Mouse (Mus musculus) kidney, postnatal 0 days (tissue): ENCODE results near the gene Elp1. TPM values are rescaled to one million over a fixed set of nuclear protein-coding genes. Genes with fewer than 3 reads are reported as not detected.

Experiments used
- ATAC-seq: fragments of 200-750 bp; cut with Nextera tagmentation; replicated peaks from 2 replicates; pipeline ENCODE4 v1.8.0; 2017; ENCODE audit warnings: low read depth, moderate number of reproducible peaks, moderate TSS enrichment, moderate library complexity; ENCODE audit not compliant: low FRiP score
- DNase-seq: peaks from one replicate; pipeline ENCODE4 v3.0.0-alpha.2; 2016; ENCODE audit warnings: low spot score
- H3K27ac ChIP-seq: fragments of 300-500 bp; sonication (generic); 2 replicates; pipeline ENCODE4 v1.5.1; 2014; ENCODE audit warnings: mild to moderate bottlenecking
- H3K27me3 ChIP-seq: fragments of 300-500 bp; sonication (generic); 2 replicates; pipeline ENCODE4 v1.6.1; 2014; ENCODE audit warnings: low read length, mixed read lengths; ENCODE audit not compliant: insufficient read depth
- H3K36me3 ChIP-seq: fragments of 300-500 bp; sonication (generic); 2 replicates; pipeline ENCODE4 v1.6.1; 2014; ENCODE audit warnings: low read length, mixed read lengths; ENCODE audit not compliant: insufficient read depth
- H3K4me1 ChIP-seq: fragments of 300-500 bp; sonication (generic); replicated peaks from 2 replicates; pipeline ENCODE4 v1.6.1; 2014; ENCODE audit warnings: antibody characterized with exemption, low read length, mixed read lengths; ENCODE audit not compliant: insufficient read depth
- H3K4me2 ChIP-seq: fragments of 300-500 bp; sonication (generic); 2 replicates; pipeline ENCODE4 v1.6.1; 2014; ENCODE audit warnings: mild to moderate bottlenecking, low read length, moderate library complexity, mixed read lengths
- H3K4me3 ChIP-seq: fragments of 300-500 bp; sonication (generic); replicated peaks from 2 replicates; pipeline ENCODE4 v1.5.1; 2014; ENCODE audit warnings: low read depth, low read length
- H3K9ac ChIP-seq: fragments of 300-500 bp; sonication (generic); 2 replicates; pipeline ENCODE4 v1.6.1; 2014; ENCODE audit warnings: low read depth, low read length
- H3K9me3 ChIP-seq: fragments of 300-500 bp; sonication (generic); replicated peaks from 2 replicates; pipeline ENCODE4 v1.6.1; 2016; ENCODE audit warnings: low read length, inconsistent platforms, mixed read lengths
- CTCF ChIP-seq: IDR thresholded peaks from 2 replicates; pipeline ENCODE4 v1.5.1; 2016; ENCODE audit warnings: antibody characterized with exemption, low read depth, mild to moderate bottlenecking, moderate library complexity
- WGBS: fragments of 180-500 bp; shearing (Covaris S2); extraction: QIAGEN DNeasy Blood & Tissue Kit; methylation state at CpG from one replicate; pipeline ENCODE4 v1.1.7; 2014; 5-methylcytosine and 5-hydroxymethylcytosine counted together
- polyA plus RNA-seq: library from polyadenylated mRNA; unstranded; fragments of >200 nt; fragmentation: Nextera tagmentation; extraction: Ambion mirVana; gene quantifications from 2 replicates; pipeline ENCODE4 v1.2.1, GENCODE M21; 2015

Gene Elp1
- 24.9 and 25.8 TPM in 2 replicates for polyA plus RNA-seq

- Histone ChIP-seq H3K4me3 (peak within 1 kb of the TSS; percentile 75), H3K4me2 (peak within 1 kb of the TSS; percentile 80), H3K36me3 (peaks cover 21% of the 10 kb centered on the region), H3K4me1 (peaks cover 16% of the 10 kb centered on the region), H3K27me3 (no peaks in the 10 kb centered on the region), H3K27ac (peak within 1 kb of the TSS; percentile 42), H3K9ac (peak within 1 kb of the TSS; percentile 73), H3K9me3 (no peaks in the 10 kb centered on the region)
- ATAC-seq (peak; percentile 96), DNase-seq (peak; percentile 85)
- TF ChIP-seq CTCF = no peak
- 0% methylated on average over 72 of the region's 72 CpGs for WGBS
These were observed at the start of gene Elp1, which contains the start of gene Fam206a for GRCm38 (mm10) chr4:56801907-56802668. Gene Elp1 (minus strand): TSS chr4:56802331. Gene Fam206a (plus strand): TSS chr4:56802345.

DNA sequence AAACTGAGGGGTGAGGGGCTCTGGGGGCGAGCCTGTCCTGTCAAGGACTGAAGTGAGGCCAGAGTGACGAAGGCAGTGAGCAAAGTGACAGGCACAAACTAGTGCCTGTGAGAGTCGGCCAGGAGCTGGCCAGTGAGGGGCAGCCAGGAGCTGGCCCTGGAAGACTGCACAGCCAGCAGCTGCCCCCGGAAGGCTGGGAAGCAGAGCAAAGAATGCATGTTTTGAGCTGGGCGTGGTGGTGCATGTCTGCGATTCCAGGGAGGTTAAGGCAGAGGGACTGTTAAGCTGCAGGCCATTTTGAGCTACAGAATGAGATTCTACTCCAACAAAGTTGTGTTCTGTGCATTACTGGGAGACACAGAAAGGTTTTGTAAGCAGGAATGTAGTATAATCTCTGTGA, 48.6 kb upstream of the Elp1 start:
- H3K4me2 ChIP-seq = no peak overlapping the region
- H3K36me3 ChIP-seq = no peaks in the 10 kb centered on the region
- no peaks in the 10 kb centered on the region for H3K27me3 ChIP-seq
- no peaks in the 10 kb centered on the region for H3K9me3 ChIP-seq
- no peak; the same call in 1 of the 2 replicates for ATAC-seq
- 15% methylated on average over 6 of the region's 6 CpGs for WGBS
- H3K9ac ChIP-seq = no peak overlapping the region
- H3K4me3 ChIP-seq = no peak overlapping the region
- H3K27ac ChIP-seq = no peak overlapping the region
- H3K4me1 ChIP-seq = 0 out of 2 replicates have a peak, but pooled peaks cover 4% of the 10 kb centered on the region
- TF ChIP-seq CTCF = peak; percentile 40; the same call in 1 of the 2 replicates
- peak; percentile 57 for DNase-seq

DNA sequence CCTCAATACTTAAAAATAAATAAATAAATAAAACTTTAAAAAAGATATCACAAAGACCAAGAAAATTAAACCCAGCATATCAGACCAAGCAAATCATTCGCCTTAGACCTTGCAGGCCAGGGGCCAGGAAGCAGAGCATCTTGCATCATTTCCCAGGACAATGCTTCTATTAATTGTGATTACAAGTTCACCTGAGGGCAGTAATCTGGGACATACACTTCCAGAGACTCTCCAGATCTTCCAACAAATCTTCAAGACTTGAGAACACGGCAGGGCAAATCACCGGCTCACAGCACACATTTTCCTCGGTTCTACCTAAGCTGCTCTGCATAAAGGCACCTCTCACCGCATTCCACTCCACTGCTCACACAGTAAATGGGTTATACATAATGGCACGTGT, 45.9 kb upstream of the Elp1 start:
- Histone ChIP-seq H3K4me2 (no peak overlapping the region), H3K4me3 (no peak overlapping the region), H3K9me3 (no peaks in the 10 kb centered on the region), H3K4me1 (0 out of 2 replicates have a peak, but pooled peaks cover 4% of the 10 kb centered on the region), H3K9ac (no peak overlapping the region), H3K27me3 (no peaks in the 10 kb centered on the region), H3K27ac (no peak overlapping the region), H3K36me3 (no peaks in the 10 kb centered on the region)
- WGBS = 75% methylated on average over 6 of the region's 6 CpGs
- ATAC-seq (no peak), DNase-seq (no peak)
- TF ChIP-seq CTCF = no peak

DNA sequence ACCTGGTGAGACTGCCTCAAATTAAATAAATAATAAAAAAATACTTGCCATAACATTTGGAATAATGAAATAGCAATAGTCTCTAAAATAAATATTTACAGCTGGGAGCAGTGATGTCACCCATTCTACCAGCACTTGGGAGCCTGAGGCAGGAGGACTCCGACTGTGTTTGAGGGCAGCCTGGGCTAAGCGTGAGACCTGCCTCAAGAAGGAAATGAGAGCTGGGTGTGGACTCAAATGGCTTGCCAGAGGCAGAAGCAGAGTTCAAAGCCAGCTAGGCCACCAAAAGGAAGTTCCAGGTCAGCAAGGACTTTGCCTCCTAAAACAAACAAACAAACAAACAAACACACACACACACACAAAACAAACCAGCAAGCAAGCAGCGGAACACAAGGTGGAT, 45.3 kb upstream of the Elp1 start:
- H3K36me3 ChIP-seq = no peaks in the 10 kb centered on the region
- no peak for ATAC-seq
- 0 out of 2 replicates have a peak, but pooled peaks cover 4% of the 10 kb centered on the region for H3K4me1 ChIP-seq
- no peak overlapping the region for H3K27ac ChIP-seq
- H3K9ac ChIP-seq = no peak overlapping the region
- no peak for TF ChIP-seq CTCF
- no peak overlapping the region for H3K4me2 ChIP-seq
- H3K4me3 ChIP-seq = no peak overlapping the region
- WGBS = 85% methylated on average over 3 of the region's 3 CpGs
- H3K27me3 ChIP-seq = no peaks in the 10 kb centered on the region
- DNase-seq = no peak
- H3K9me3 ChIP-seq = no peaks in the 10 kb centered on the region

DNA sequence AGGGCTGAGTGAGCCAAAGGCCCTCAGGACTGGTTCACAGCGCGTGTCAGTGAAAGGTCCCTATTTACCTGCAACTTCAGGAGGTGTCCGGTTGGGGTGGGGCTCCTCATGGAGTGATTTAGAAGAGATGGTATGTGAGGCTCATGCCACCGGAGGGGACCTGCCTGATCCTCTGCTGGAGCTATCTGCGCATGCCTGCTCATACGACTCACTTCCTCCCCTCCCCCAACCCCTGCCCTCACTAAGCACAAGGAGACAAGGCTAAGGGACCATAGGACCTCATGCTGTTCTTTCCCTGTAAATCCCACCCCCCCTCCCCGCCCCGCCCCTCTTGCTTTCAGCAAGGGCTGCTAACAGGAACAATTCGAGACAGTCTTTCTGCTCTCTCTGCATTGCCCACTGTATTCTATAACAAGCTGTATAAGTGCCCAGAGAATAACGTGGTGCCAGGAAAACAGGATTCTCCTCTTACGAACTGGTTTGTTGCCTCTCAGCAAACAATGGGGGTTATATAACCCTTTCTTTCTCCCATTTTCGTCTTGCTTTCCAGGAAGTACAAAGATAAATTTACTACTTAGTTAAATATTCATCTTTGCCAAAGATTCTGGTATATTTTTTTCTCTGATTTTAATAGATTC, 43.9 kb upstream of the Elp1 start:
- DNase-seq (no peak), ATAC-seq (no peak)
- H3K4me1 ChIP-seq = 0 out of 2 replicates have a peak, but pooled peaks cover 4% of the 10 kb centered on the region
- H3K4me3 ChIP-seq = no peak overlapping the region
- no peaks in the 10 kb centered on the region for H3K9me3 ChIP-seq
- no peak overlapping the region for H3K4me2 ChIP-seq
- 72% methylated on average over 12 of the region's 12 CpGs for WGBS
- TF ChIP-seq CTCF = no peak
- H3K27me3 ChIP-seq = no peaks in the 10 kb centered on the region
- H3K27ac ChIP-seq = no peak overlapping the region
- 0 out of 2 replicates have a peak, but pooled peaks cover under 1% of the 10 kb centered on the region for H3K36me3 ChIP-seq
- no peak overlapping the region for H3K9ac ChIP-seq

- H3K4me2 ChIP-seq = no peak overlapping the region
- H3K27me3 ChIP-seq = no peaks in the 10 kb centered on the region
- TF ChIP-seq CTCF = no peak; the same call in 1 of the 2 replicates
- WGBS = 85% methylated on average over 4 of the region's 4 CpGs
- H3K4me3 ChIP-seq = no peak overlapping the region
- H3K9me3 ChIP-seq = no peaks in the 10 kb centered on the region
- ATAC-seq (no peak), DNase-seq (no peak)
- no peak overlapping the region for H3K9ac ChIP-seq
- no peak overlapping the region for H3K27ac ChIP-seq
- peaks cover 6% of the 10 kb centered on the region; the same call in 1 of the 2 replicates for H3K36me3 ChIP-seq
- H3K4me1 ChIP-seq = no peaks in the 10 kb centered on the region
These were observed 42.8 kb upstream of the Elp1 start for GRCm38 (mm10) chr4:56844911-56845310.
